Mouse (Mus musculus) ES-E14 (cell line): ENCODE results near the gene Glrx.

Experiments
- CHD2 ChIP-seq: IDR thresholded peaks from 2 replicates; pipeline ENCODE4 v1.6.1; 2014; ENCODE audit warnings: mild to moderate bottlenecking, low read depth, low read length, inconsistent platforms
- HCFC1 ChIP-seq: IDR thresholded peaks from 2 replicates; pipeline ENCODE4 v1.6.1; 2012; ENCODE audit warnings: low read length, inconsistent platforms, borderline replicate concordance; ENCODE audit not compliant: insufficient read depth
- MAFK ChIP-seq: IDR thresholded peaks from 2 replicates; pipeline ENCODE4 v1.6.1; 2014; ENCODE audit warnings: mild to moderate bottlenecking, low read depth, low read length, inconsistent platforms; ENCODE audit not compliant: insufficient read depth
- ZC3H11A ChIP-seq: IDR thresholded peaks from 2 replicates; pipeline ENCODE4 v1.6.1; 2012; ENCODE audit warnings: low read depth, mild to moderate bottlenecking, inconsistent platforms, low read length, borderline replicate concordance
- ZNF384 ChIP-seq: IDR thresholded peaks from 2 replicates; pipeline ENCODE4 v1.6.1; 2012; ENCODE audit warnings: low read depth, low read length, inconsistent platforms

GRCm38 (mm10) chr13:75823201-75823600 lies 16.5 kb upstream of the Glrx start:
- TF ChIP-seq ZC3H11A (no peak), ZNF384 (no peak), MAFK (no peak), HCFC1 (no peak), CHD2 (no peak)
